Mouse (Mus musculus): ENCODE measurements around the gene Phkg2. TPM values are rescaled to one million over a fixed set of nuclear protein-coding genes. Genes with fewer than 3 reads are reported as not detected.
A peak's percentile ranks its signal among the peaks of the same experiment; 100 is the strongest.
"Not testable (repeated sequence)": the region's sequence is repeated elsewhere in the genome, so short reads cannot be mapped to it uniquely, and the experiment has no call there.

Phkg2 gene
- total RNA-seq, 2 experiments from 2014 or later = 78.1 to 79.8 TPM

DNA sequence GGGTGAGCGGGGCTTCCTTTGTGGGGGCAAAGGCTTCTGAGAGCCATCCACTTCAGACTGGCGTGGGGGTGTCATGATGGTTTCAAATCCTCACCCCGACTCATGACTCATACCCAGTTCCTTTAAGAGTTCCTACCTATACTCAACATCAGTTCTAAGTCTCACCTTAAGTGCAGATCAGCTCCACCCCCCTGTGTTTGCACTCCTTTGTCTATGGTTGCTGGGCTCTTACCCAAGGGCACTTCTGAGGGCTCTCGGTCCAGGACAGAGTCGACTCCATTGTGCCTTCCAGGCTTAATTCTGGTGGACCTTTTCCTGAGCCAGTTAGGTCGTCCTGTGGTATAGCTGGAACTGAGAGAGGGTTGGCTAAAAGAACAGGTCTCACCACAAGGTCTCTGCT is 34.0 kb downstream of the Phkg2 start:
- no peak for TF ChIP-seq CTCF (IDR thresholded peaks at IDR 0.05)
- intact Hi-C loops (cut with DNase I) = no loop called here
- Histone ChIP-seq H3K4me3 (no peak overlapping the region), H3K27ac (no peak overlapping the region)
- no peak for DNase-seq (ENCODE audit: extremely low spot score in 1 of 2, low spot score in 2 of 2)

DNA sequence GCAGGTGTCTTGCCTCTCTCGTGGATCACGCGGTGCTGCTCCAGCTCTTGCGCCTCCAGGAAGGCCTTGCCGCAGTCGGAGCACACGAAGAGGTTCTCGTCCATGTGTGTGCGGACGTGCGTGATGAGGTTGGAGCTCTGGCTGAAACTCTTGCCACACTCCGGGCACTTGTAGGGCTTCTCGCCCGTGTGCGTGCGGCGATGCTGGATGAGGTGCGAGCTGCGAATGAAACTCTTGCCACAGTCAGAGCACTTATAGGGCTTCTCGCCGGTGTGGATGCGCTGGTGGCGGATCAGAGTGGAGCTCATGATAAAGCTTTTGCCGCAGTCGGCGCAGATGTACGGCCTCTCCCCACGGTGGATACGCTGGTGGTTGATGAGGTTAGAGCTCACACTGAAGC is 37.9 kb downstream of the Phkg2 start:
- intact Hi-C loops (cut with DNase I) = no loop called here
- Histone ChIP-seq H3K4me3 (no peak overlapping the region), H3K27ac (no peak overlapping the region)
- no peak for DNase-seq (ENCODE audit: extremely low spot score in 1 of 2, low spot score in 2 of 2)
- no peak for TF ChIP-seq CTCF (IDR thresholded peaks at IDR 0.05)

DNA sequence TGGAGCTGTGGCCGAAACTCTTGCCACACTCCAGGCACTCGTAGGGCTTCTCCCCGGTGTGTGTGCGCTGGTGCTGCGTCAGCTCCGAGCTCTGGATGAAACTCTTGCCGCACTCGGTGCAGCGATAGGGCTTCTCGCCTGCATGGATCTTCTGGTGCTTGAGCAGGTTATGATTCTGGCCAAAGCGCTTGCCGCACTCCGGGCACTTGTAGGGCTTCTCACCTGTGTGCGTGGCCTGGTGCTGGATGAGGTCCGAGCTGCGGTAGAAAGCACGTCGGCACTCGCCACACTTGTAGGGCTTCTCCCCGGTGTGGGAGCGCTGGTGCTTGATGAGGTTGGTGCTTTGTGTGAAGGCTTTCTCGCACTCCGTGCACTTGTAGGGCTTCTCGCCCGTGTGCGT is 38.4 kb downstream of the Phkg2 start:
- Histone ChIP-seq H3K4me3 (no peak overlapping the region), H3K27ac (no peak overlapping the region)
- no peak for TF ChIP-seq CTCF (IDR thresholded peaks at IDR 0.05)
- intact Hi-C loops (cut with DNase I) = no loop called here
- DNase-seq (ENCODE audit: extremely low spot score in 1 of 2, low spot score in 2 of 2) = no peak

DNA sequence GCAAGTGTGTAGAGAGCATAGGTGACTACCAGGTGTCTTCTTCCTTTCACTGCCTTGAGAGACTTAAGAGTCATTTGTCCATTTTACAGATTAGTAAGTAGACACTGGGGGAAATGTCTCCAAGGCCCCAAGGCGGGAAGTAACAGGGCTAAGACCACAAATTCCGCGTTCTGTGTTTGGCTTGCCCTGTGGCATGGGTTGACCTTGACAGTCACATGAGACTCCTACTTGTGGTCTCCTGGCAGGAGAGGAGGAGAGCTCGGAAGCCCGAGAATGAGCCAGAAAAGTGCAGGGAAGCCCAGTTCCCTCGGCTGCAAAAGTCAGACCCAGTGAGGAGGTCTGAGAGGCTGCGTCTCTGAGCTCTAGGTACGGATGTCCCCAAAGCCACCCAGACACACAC is 40.4 kb downstream of the Phkg2 start:
- DNase-seq (ENCODE audit: extremely low spot score in 1 of 2, low spot score in 2 of 2) = no peak
- intact Hi-C loops (cut with DNase I) = no loop called here
- Histone ChIP-seq H3K4me3 (no peak overlapping the region; the same call in 1 of the 2 replicates), H3K27ac (no peak overlapping the region)
- no peak for TF ChIP-seq CTCF (IDR thresholded peaks at IDR 0.05)

DNA sequence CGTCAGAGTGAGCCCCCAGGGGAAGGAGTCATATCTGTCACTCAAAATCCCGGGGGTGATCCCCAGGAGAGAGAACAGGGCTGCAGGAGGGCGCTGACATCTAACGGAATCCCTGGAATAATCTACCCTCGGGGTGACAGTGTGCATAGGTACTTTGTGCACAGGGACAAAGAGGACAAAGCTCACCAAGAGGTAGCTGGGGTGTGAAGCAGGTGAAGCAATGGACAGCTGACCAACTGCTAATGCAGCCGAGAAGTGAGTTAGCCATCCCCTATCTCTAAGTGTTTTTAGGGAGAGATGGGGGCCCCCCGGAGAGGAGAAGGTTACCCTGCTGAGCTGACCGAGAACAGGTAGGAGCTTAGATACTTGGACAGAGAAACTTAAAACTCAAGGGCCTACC is 41.0 kb downstream of the Phkg2 start:
- Histone ChIP-seq H3K4me3 (peak overlapping the region; percentile 98), H3K27ac (peak overlapping the region; percentile 91; the same call in 1 of the 2 replicates)
- no peak for TF ChIP-seq CTCF (IDR thresholded peaks at IDR 0.05)
- intact Hi-C loops (cut with DNase I) = no loop called here
- no peak for DNase-seq (ENCODE audit: extremely low spot score in 1 of 2, low spot score in 2 of 2)

- Histone ChIP-seq H3K4me3 (peak overlapping the region; percentile 98), H3K27ac (peak overlapping the region; percentile 91)
- intact Hi-C loops (cut with DNase I) = no loop called here
- no peak for TF ChIP-seq CTCF (IDR thresholded peaks at IDR 0.05)
- DNase-seq (ENCODE audit: extremely low spot score in 1 of 2, low spot score in 2 of 2) = peak in 1 of 2 experiments; percentile 47
Observed at GRCm38 (mm10) chr7:127614511-127614890, 41.4 kb downstream of the Phkg2 start.

DNA sequence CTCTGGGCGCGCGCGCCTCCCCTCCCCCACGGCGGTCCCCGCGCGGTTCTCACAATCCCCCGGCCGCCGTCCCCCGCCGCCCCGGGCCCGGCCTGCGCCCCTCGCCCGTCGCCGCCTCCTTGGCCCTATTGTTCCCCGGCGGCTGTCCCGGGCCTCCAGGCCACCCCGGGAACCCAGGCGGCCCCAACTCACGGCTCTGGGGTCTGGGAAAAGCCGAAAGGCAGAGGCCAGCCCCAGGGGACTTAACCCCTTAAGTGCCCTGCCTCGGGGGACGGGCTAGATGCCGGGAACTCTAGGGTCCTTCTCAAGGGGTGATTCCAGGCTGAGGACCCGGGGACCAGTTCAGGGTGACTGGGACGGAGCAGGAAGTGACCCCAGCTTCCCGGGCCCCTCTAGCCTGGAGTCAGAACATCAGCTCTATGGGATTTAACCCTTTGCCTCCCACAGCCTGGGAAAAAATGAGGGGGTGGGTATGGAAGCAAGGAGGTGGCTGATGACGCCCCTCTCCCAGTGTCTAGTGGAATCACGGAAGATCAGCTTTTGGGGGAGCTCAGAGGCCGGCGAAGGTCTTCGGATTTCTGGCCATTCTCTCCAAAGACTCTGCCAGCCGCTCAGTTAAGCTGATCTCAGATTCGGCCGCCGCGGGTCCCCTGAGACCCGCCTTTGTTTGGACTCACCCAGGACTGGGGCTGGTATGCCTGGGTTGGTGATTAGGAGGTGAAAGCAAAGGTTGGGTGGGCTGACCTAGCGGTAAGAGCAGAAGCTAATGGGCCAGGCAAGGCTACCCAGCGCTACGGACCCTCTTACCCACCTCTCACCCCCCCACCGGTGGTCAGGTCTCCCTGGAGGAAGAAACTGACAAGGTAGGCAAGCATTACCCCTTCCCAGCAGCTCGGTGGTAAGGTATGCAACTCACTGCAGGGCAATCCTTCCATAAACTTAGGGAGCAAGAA is 42.0 kb downstream of the Phkg2 start, which contains the start of gene Zfp629:
Zfp629 (minus strand) TSS at position 907 of the 953 bp plus-strand sequence.
- no peak for TF ChIP-seq CTCF (IDR thresholded peaks at IDR 0.05)
- peak; percentile 69 to 76 for DNase-seq (ENCODE audit: extremely low spot score in 1 of 2, low spot score in 2 of 2)
- H3K4me3 ChIP-seq = peak within 1 kb of the TSS; percentile 98
- peak within 1 kb of the TSS; percentile 91 for H3K27ac ChIP-seq
- intact Hi-C loops (cut with DNase I) = no loop called here

- no peak overlapping the region for H3K4me3 ChIP-seq
- H3K27ac ChIP-seq = no peak overlapping the region
- DNase-seq (ENCODE audit: extremely low spot score in 1 of 2, low spot score in 2 of 2) = no peak
- no peak for TF ChIP-seq CTCF (IDR thresholded peaks at IDR 0.05)
- intact Hi-C loops (cut with DNase I) = no loop called here
Observed at GRCm38 (mm10) chr7:127616336-127616735, 43.2 kb downstream of the Phkg2 start.

GRCm38 (mm10) chr7:127616881-127617280 is 43.7 kb downstream of the Phkg2 start:
- DNase-seq (ENCODE audit: extremely low spot score in 1 of 2, low spot score in 2 of 2) = no peak
- no peak for TF ChIP-seq CTCF (IDR thresholded peaks at IDR 0.05)
- Histone ChIP-seq H3K4me3 (no peak overlapping the region), H3K27ac (no peak overlapping the region)
- intact Hi-C loops (cut with DNase I) = no loop called here

- no peak for DNase-seq (ENCODE audit: extremely low spot score in 1 of 2, low spot score in 2 of 2)
- no peak overlapping the region for H3K27ac ChIP-seq
- no peak overlapping the region for H3K4me3 ChIP-seq
- intact Hi-C loops (cut with DNase I) = no loop called here
- TF ChIP-seq CTCF (IDR thresholded peaks at IDR 0.05) = no peak
Observed at GRCm38 (mm10) chr7:127617962-127618361, 44.8 kb downstream of the Phkg2 start.

- DNase-seq (ENCODE audit: extremely low spot score in 1 of 2, low spot score in 2 of 2); H3K27ac ChIP-seq; H3K4me3 ChIP-seq; intact Hi-C loops (cut with DNase I): not testable (repeated sequence)
Observed at GRCm38 (mm10) chr7:127618402-127618801, 45.3 kb downstream of the Phkg2 start.

GRCm38 (mm10) chr7:127626039-127626438 is 52.9 kb downstream of the Phkg2 start:
- Histone ChIP-seq H3K27ac (no peak overlapping the region), H3K4me3 (no peak overlapping the region)
- intact Hi-C loops (cut with DNase I) = no loop called here
- no peak for TF ChIP-seq CTCF (IDR thresholded peaks at IDR 0.05)
- no peak for DNase-seq (ENCODE audit: extremely low spot score in 1 of 2, low spot score in 2 of 2)

GRCm38 (mm10) chr7:127626471-127626870 is 53.3 kb downstream of the Phkg2 start:
- no peak for TF ChIP-seq CTCF (IDR thresholded peaks at IDR 0.05)
- intact Hi-C loops (cut with DNase I) = no loop called here
- no peak overlapping the region for H3K27ac ChIP-seq
- H3K4me3 ChIP-seq = no peak overlapping the region
- no peak for DNase-seq (ENCODE audit: extremely low spot score in 1 of 2, low spot score in 2 of 2)

Data from left cerebral cortex, adult 2 months (tissue).